Mouse (Mus musculus): ENCODE measurements around the gene Ptprr. TPM values are rescaled to one million over a fixed set of nuclear protein-coding genes. Genes with fewer than 3 reads are reported as not detected.

Ptprr gene
- total RNA-seq, 2 experiments from 2014 or later = not detected

DNA sequence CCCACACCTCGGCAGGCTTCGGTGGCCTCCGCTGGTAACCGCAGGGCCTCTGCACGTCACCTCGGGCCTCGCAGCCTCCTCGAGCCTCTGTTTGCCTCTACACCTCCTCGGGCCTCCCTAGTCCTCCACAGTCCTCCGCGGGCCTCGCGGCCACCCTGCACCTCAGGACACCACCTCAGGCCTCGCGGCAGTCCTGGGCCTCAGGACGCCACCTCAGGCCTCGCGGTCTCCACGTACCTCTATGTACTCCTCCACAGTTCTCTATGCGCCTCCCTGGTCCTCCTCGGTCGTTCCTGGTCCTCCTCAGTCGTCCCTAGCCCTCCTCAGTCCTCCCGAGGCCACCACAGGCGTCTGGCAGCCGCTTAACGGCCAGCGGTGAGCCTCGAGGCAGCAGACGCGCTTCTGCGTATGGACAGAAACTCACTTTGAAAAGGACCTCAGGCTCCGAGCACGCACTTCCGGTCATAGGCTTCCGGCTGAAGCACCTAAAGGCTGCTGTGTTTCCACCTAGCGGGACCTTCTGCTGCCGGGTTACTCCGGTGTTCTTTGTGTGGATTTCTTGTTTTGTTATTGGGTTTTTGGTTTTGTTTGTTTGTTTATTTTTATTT is 96.0 kb downstream of the Ptprr start, which contains the start of gene 4933416C03Rik:
Gene 4933416C03Rik, minus strand, starts transcription at position 51 of the 608 bp plus-strand sequence.
- no peak for ATAC-seq (replicated peaks; ENCODE audit: low FRiP score, low TSS enrichment, poor library complexity, severe bottlenecking)

- no peak for ATAC-seq (replicated peaks; ENCODE audit: low FRiP score, low TSS enrichment, poor library complexity, severe bottlenecking)
Observed at GRCm38 (mm10) chr10:116115881-116116677, 98.1 kb downstream of the Ptprr start.

GRCm38 (mm10) chr10:116117060-116117459 is 99.0 kb downstream of the Ptprr start:
- no peak for ATAC-seq (replicated peaks; ENCODE audit: low FRiP score, low TSS enrichment, poor library complexity, severe bottlenecking)

DNA sequence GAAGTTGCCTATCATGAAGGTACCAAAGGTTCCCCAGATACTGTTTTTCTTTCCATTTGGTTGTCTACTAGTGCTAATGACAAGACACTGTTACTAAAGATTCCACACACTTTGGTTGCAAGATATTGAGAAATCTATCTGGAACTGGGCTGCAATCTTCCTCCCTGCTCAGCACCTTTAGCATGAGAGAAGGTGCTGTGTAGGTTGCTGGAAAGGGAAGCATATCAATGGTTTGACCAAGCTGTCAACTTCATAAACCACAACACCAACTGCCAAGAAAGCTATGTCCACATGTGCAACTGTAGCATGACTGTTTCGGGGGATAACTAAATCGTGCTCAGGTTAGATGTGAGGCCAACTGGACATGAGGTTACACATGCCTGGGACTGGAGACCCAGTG is 103.5 kb downstream of the Ptprr start:
- no peak for ATAC-seq (replicated peaks; ENCODE audit: low FRiP score, low TSS enrichment, poor library complexity, severe bottlenecking)

- ATAC-seq (replicated peaks; ENCODE audit: low FRiP score, low TSS enrichment, poor library complexity, severe bottlenecking) = no peak
Observed at GRCm38 (mm10) chr10:116123808-116124207, 105.8 kb downstream of the Ptprr start.

DNA sequence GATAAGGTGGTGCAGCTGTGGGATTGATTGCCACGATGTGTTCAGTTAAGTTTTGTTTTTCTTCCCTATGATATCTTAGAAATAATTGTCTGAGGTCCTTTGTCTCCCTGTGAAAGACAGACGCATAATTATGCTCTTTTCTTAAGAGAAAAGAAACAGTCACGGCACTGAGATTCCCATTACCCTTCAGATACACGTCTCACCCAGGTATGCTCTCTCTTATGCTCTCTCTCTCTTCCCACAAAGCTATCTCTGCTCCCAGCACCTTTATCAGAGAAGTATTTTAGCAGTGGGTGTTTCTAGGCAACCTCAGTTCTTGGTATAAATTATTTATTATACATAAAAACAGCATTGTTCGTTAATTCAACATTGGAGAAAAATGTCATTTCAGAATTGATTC is 107.4 kb downstream of the Ptprr start:
- no peak for ATAC-seq (replicated peaks; ENCODE audit: low FRiP score, low TSS enrichment, poor library complexity, severe bottlenecking)

DNA sequence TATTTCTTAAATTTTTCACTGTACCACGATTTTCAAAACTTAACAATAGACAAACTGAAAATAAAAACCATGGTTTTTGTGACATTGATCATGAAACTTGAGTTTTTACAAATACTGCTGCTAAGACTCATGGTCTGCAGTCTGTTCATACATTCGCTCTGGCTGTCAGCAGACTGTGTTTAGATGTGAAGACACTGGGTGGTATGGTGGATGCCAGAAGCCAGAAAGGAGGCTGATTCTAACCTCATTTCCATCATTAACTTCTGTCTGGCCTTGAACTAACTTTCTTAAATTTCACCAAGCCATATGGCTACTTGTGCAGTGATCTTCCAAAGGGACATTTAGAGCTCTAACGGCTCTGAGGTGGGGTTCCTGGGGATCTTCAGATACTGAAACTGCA is 112.4 kb downstream of the Ptprr start:
- ATAC-seq (replicated peaks; ENCODE audit: low FRiP score, low TSS enrichment, poor library complexity, severe bottlenecking) = no peak

- no peak for ATAC-seq (replicated peaks; ENCODE audit: low FRiP score, low TSS enrichment, poor library complexity, severe bottlenecking)
Observed at GRCm38 (mm10) chr10:116131223-116131622, 113.2 kb downstream of the Ptprr start.

DNA sequence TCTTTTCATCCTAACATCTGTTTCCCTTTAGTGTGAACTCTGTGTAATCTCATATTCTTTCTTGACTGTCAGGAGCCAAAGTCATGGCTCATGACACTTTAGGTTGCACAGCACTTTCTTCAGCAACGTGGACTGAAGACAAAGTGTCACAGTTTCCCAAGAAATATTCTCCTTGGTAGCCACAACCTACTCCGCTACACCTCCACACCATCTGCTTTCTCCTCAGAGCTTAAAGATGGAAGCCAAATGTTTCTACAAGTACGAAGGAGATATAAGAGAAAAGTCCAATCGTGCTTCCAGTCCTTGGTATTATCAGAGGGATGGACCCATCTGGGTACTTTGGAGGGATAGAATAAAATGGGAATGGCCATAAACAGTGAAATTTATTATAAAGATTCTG is 114.2 kb downstream of the Ptprr start:
- ATAC-seq (replicated peaks; ENCODE audit: low FRiP score, low TSS enrichment, poor library complexity, severe bottlenecking) = no peak

DNA sequence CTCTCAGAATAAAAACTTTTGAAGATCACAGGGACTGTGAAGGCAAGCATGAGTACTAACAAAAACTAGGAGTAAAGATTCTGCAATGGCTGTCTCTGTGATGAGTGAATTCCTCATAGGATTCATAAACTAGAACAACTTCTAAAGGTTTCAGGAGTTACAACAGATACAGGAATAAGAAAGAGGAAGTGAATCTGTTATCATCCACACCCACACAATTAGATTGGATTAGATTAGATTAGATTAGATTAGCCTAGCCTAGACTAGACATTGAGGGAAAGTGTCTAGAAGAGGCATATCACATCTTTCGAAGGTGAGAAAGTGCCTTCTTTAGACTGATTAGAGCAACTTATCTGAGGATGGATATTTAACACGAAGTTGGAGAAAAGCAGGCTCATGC is 117.2 kb downstream of the Ptprr start:
- no peak for ATAC-seq (replicated peaks; ENCODE audit: low FRiP score, low TSS enrichment, poor library complexity, severe bottlenecking)

DNA sequence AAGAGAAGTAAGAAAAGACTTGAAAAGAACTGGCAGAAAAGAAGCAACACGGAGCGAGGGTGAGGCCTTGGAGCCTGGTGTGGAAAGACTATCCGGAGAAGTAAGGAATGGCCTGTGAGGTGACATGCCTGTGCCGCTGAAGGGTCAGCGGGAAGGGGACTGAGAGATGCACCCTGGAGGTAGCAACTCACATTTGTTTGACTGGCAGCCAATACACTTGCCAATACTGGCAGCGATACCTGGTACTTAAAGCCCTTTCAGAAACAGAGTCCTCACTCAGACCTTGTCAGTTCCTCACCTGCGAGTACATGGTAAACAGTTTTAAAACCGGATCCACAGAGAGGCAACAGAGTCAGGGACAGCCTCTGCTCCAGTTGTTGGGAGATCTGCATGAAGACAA is 122.2 kb downstream of the Ptprr start:
- no peak for ATAC-seq (replicated peaks; ENCODE audit: low FRiP score, low TSS enrichment, poor library complexity, severe bottlenecking)

GRCm38 (mm10) chr10:116143684-116144083 is 125.7 kb downstream of the Ptprr start:
- no peak for ATAC-seq (replicated peaks; ENCODE audit: low FRiP score, low TSS enrichment, poor library complexity, severe bottlenecking)

DNA sequence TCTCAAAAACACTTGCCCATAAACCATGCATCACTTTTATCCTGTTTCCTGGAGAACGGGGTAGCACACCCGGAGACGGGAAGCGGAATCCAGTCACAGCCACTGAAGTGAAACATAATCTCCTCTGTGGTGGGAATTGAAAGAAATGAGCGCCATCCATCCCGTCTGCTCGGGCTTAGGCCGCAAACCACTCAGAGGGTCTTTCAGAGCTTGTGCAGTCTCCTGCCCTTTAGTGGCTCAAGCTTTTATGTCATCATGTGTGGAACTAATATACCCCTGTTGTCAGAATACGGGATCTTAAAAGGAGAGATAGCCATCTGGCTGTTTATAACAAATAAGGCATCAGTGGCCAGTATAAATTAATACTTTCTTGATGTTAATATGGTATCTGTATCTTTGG is 128.1 kb downstream of the Ptprr start:
- no peak for ATAC-seq (replicated peaks; ENCODE audit: low FRiP score, low TSS enrichment, poor library complexity, severe bottlenecking)

DNA sequence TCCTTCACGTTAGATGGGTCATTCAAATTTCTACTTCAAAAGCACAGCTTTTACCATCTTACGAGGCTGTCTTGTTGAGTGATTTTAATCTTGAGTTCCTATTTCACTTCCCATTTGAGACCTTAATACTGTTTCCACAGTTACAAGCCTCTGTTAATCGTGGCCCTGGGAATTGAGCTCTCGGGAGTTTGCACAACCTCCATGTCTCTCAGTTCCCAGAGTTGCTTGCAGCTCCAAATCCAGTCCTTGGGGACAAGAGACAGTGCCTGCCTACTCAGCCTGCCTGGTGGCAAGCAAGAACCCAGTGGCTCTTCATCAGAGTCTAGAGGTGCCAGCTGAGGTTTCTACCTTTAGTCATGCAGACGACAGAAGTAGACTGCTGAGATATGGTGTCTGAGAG is 136.7 kb downstream of the Ptprr start:
- no peak for ATAC-seq (replicated peaks; ENCODE audit: low FRiP score, low TSS enrichment, poor library complexity, severe bottlenecking)

GRCm38 (mm10) chr10:116156699-116157098 is 138.7 kb downstream of the Ptprr start:
- ATAC-seq (replicated peaks; ENCODE audit: low FRiP score, low TSS enrichment, poor library complexity, severe bottlenecking) = no peak

DNA sequence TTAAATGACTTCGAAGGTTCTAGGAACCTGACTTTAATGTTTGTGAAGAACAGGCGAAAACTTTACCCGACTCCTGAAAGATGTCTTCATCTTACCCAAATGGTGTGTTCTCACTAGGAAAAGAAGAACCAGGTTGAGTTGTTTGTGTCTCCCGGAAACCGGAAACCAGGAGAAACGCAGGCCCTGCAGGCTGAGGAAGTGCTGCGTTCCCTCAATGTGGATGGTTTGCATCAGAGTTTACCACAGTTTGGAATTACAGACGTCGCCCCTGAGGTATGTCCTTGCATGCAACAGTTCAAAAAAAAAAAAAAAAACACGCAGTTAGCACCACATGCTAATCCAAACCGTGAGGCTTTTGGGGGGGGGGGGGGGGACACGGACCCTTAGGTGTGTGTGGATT is 144.3 kb downstream of the Ptprr start:
- no peak for ATAC-seq (replicated peaks; ENCODE audit: low FRiP score, low TSS enrichment, poor library complexity, severe bottlenecking)

GRCm38 (mm10) chr10:116175324-116175883 is 157.4 kb downstream of the Ptprr start:
- 0 out of 2 replicates have a peak, but pooled peaks have one; percentile 41 for ATAC-seq (replicated peaks; ENCODE audit: low FRiP score, low TSS enrichment, poor library complexity, severe bottlenecking)

GRCm38 (mm10) chr10:116177390-116178179 is 159.6 kb downstream of the Ptprr start:
- ATAC-seq (replicated peaks; ENCODE audit: low FRiP score, low TSS enrichment, poor library complexity, severe bottlenecking) = no peak

- ATAC-seq (replicated peaks; ENCODE audit: low FRiP score, low TSS enrichment, poor library complexity, severe bottlenecking) = no peak
Observed at GRCm38 (mm10) chr10:116181235-116181634, 163.2 kb downstream of the Ptprr start.

- no peak for ATAC-seq (replicated peaks; ENCODE audit: low FRiP score, low TSS enrichment, poor library complexity, severe bottlenecking)
Observed at GRCm38 (mm10) chr10:116182221-116182620, 164.2 kb downstream of the Ptprr start.

Measured in megakaryocyte-erythroid progenitor cell, adult 5-6 weeks (primary cell).